Mouse (Mus musculus) lung, embryonic 14.5 days (tissue): Measurements from ENCODE around the gene Col15a1. TPM values are rescaled to one million over a fixed set of nuclear protein-coding genes. Genes with fewer than 3 reads are reported as not detected.

Source experiments
- ATAC-seq: fragments of 200-750 bp; cut with Nextera tagmentation; 2 replicates; pipeline ENCODE4 v1.8.0; 2017; ENCODE audit warnings: mild to moderate bottlenecking, moderate TSS enrichment, moderate library complexity; ENCODE audit not compliant: insufficient read depth
- DNase-seq: peaks from one replicate; pipeline ENCODE4 v3.0.0-alpha.2; 2015
- H3K27ac ChIP-seq: fragments of 300-500 bp; sonication (generic); 2 replicates; pipeline ENCODE4 v1.5.1; 2014; ENCODE audit warnings: low read depth, mild to moderate bottlenecking, moderate library complexity
- H3K27me3 ChIP-seq: fragments of 300-500 bp; sonication (generic); 2 replicates; pipeline ENCODE4 v1.6.1; 2014; ENCODE audit warnings: low read length, control low read depth; ENCODE audit not compliant: insufficient read depth
- H3K36me3 ChIP-seq: fragments of 300-500 bp; sonication (generic); 2 replicates; pipeline ENCODE4 v1.6.1; 2014; ENCODE audit warnings: control low read depth; ENCODE audit not compliant: insufficient read depth
- H3K4me1 ChIP-seq: fragments of 300-500 bp; sonication (generic); 2 replicates; pipeline ENCODE4 v1.6.1; 2014; ENCODE audit warnings: antibody characterized with exemption, control low read depth; ENCODE audit not compliant: insufficient read depth
- H3K4me2 ChIP-seq: fragments of 300-500 bp; sonication (generic); 2 replicates; pipeline ENCODE4 v1.6.1; 2014; ENCODE audit warnings: mild to moderate bottlenecking
- H3K4me3 ChIP-seq: fragments of 300-500 bp; sonication (generic); 2 replicates; pipeline ENCODE4 v1.5.1; 2014; ENCODE audit warnings: low read depth, low read length
- H3K9ac ChIP-seq: fragments of 300-500 bp; sonication (generic); 2 replicates; pipeline ENCODE4 v1.6.1; 2014
- H3K9me3 ChIP-seq: fragments of 300-500 bp; sonication (generic); 2 replicates; pipeline ENCODE4 v1.6.1; 2016; ENCODE audit warnings: low read depth, low read length, control low read depth
- CTCF ChIP-seq: IDR thresholded peaks from 2 replicates; pipeline ENCODE4 v1.5.1; 2016; ENCODE audit warnings: antibody characterized with exemption, low read depth
- WGBS: fragments of 180-500 bp; shearing (Covaris S2); extraction: QIAGEN DNeasy Blood & Tissue Kit; methylation state at CpG from one replicate; pipeline ENCODE4 v1.1.7; 2014; 5-methylcytosine and 5-hydroxymethylcytosine counted together
- polyA plus RNA-seq: library from polyadenylated mRNA; unstranded; fragments of >200 nt; fragmentation: Nextera tagmentation; extraction: Ambion mirVana; gene quantifications from 2 replicates; pipeline ENCODE4 v1.2.1, GENCODE M21; 2014

Col15a1 gene
- polyA plus RNA-seq = 22.1 and 22.8 TPM in 2 replicates

- H3K27ac ChIP-seq = no peak within 1 kb of the TSS
- TF ChIP-seq CTCF = no peak
- peaks cover 41% of the 10 kb centered on the region for H3K27me3 ChIP-seq
These were observed at the start of gene Col15a1 for GRCm38 (mm10) chr4:47207969-47208420. TSS of gene Col15a1 (plus strand) at chr4:47208161.

GRCm38 (mm10) chr4:47161103-47161755, 46.7 kb upstream of the Col15a1 start:
- WGBS = 21% methylated on average over 3 of the region's 4 CpGs

More at GRCm38 (mm10) chr4:47207969-47208420, at the start of gene Col15a1:
- DNase-seq (peak; percentile 60), ATAC-seq (peak; percentile 48)
- Histone ChIP-seq H3K4me2 (peak within 1 kb of the TSS; percentile 78), H3K4me3 (peak within 1 kb of the TSS; percentile 49), H3K36me3 (no peaks in the 10 kb centered on the region), H3K4me1 (peaks cover 11% of the 10 kb centered on the region; the same call in 1 of the 2 replicates), H3K9me3 (no peaks in the 10 kb centered on the region), H3K9ac (peak within 1 kb of the TSS; percentile 48)
- under 1% methylated on average over 45 of the region's 45 CpGs for WGBS

GRCm38 (mm10) chr4:47161756-47162587, 46.0 kb upstream of the Col15a1 start:
- H3K4me2 ChIP-seq = no peak overlapping the region
- H3K36me3 ChIP-seq = no peaks in the 10 kb centered on the region
- no peak overlapping the region for H3K9ac ChIP-seq
- H3K9me3 ChIP-seq = 0 out of 2 replicates have a peak, but pooled peaks cover 5% of the 10 kb centered on the region
- WGBS = 66% methylated on average over 12 of the region's 12 CpGs
- ATAC-seq = no peak
- no peak for TF ChIP-seq CTCF
- peak; percentile 39 for DNase-seq
- H3K4me3 ChIP-seq = no peak overlapping the region
- H3K27me3 ChIP-seq = no peaks in the 10 kb centered on the region
- H3K4me1 ChIP-seq = no peaks in the 10 kb centered on the region
- no peak overlapping the region for H3K27ac ChIP-seq

More at GRCm38 (mm10) chr4:47161103-47161755, 46.7 kb upstream of the Col15a1 start:
- H3K27ac ChIP-seq = no peak overlapping the region
- H3K36me3 ChIP-seq = no peaks in the 10 kb centered on the region
- H3K4me1 ChIP-seq = no peaks in the 10 kb centered on the region
- no peak overlapping the region for H3K9ac ChIP-seq
- no peak overlapping the region for H3K4me2 ChIP-seq
- DNase-seq = no peak
- H3K27me3 ChIP-seq = no peaks in the 10 kb centered on the region
- ATAC-seq = no peak
- 0 out of 2 replicates have a peak, but pooled peaks cover 5% of the 10 kb centered on the region for H3K9me3 ChIP-seq
- no peak for TF ChIP-seq CTCF
- H3K4me3 ChIP-seq = no peak overlapping the region

- no peak overlapping the region for H3K9ac ChIP-seq
- no peaks in the 10 kb centered on the region for H3K27me3 ChIP-seq
- DNase-seq (no peak), ATAC-seq (no peak)
- TF ChIP-seq CTCF = no peak
- H3K4me2 ChIP-seq = no peak overlapping the region
- no peak overlapping the region for H3K27ac ChIP-seq
- no peaks in the 10 kb centered on the region for H3K36me3 ChIP-seq
- H3K4me3 ChIP-seq = no peak overlapping the region
- 27% methylated on average over 1 of the region's 1 CpGs for WGBS
- no peaks in the 10 kb centered on the region for H3K4me1 ChIP-seq
- no peaks in the 10 kb centered on the region for H3K9me3 ChIP-seq
These were observed 35.6 kb upstream of the Col15a1 start for GRCm38 (mm10) chr4:47172314-47172713.

- H3K36me3 ChIP-seq = no peaks in the 10 kb centered on the region
- no peak overlapping the region for H3K4me2 ChIP-seq
- ATAC-seq (no peak), DNase-seq (no peak)
- WGBS = 81% methylated on average over 8 of the region's 8 CpGs
- H3K9me3 ChIP-seq = no peaks in the 10 kb centered on the region
- H3K9ac ChIP-seq = no peak overlapping the region
- H3K27me3 ChIP-seq = no peaks in the 10 kb centered on the region
- H3K4me1 ChIP-seq = no peaks in the 10 kb centered on the region
- H3K4me3 ChIP-seq = no peak overlapping the region
- TF ChIP-seq CTCF = no peak
- no peak overlapping the region for H3K27ac ChIP-seq
These were observed 30.9 kb upstream of the Col15a1 start for GRCm38 (mm10) chr4:47177101-47177500.

GRCm38 (mm10) chr4:47178261-47178961, 29.6 kb upstream of the Col15a1 start:
- H3K4me1 ChIP-seq = no peaks in the 10 kb centered on the region
- H3K9ac ChIP-seq = no peak overlapping the region
- H3K4me3 ChIP-seq = no peak overlapping the region
- WGBS = 58% methylated on average over 8 of the region's 8 CpGs
- no peaks in the 10 kb centered on the region for H3K9me3 ChIP-seq
- no peak overlapping the region for H3K27ac ChIP-seq
- no peaks in the 10 kb centered on the region for H3K27me3 ChIP-seq
- ATAC-seq (peak; percentile 65; the same call in 1 of the 2 replicates), DNase-seq (peak; percentile 44)
- H3K36me3 ChIP-seq = no peaks in the 10 kb centered on the region
- no peak overlapping the region for H3K4me2 ChIP-seq
- no peak for TF ChIP-seq CTCF
